Mouse (Mus musculus): ENCODE results near the gene Fkbp9. TPM values are rescaled to one million over a fixed set of nuclear protein-coding genes. Genes with fewer than 3 reads are reported as not detected.

Fkbp9 gene
- 130 and 135 TPM in 2 replicates for polyA plus RNA-seq (2016; fragmentation: Nextera tagmentation; extraction: Ambion mirVana)

DNA sequence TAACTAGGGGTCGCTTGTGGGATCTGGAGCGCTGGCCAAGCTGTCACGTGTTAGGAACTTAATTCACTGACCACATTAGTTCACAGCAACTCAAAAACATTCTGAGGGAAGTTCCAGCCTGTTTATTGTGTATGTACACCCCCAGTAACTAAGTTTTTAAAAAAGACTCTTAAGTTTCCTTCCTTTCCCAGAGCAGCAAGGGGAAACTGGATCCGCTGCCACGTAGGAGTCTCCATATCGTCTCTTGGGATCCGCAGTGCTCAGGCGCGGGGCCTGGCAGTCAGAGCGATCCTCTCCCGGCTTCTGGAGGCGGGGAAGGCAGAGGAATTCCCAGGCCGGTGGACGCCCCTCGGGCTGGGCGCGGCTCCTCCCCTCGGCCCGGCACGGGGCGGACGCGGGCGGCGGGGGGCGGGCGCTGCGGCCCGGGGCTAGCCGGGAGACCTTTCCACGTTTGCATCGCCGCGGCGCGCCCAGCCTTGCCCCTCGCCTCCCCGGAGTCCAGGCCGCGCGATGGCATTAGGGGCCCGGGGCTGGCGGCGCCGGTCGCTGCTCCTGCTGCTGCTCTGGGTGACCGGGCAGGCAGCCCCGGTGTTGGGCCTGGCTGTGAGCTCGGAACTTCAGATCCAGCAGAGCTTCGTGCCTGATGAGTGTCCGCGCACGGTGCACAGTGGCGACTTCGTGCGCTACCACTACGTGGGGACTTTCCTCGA, at the start of gene Fkbp9:
Gene Fkbp9, plus strand, starts transcription at position 363 of the 710 bp plus-strand sequence.
- Histone ChIP-seq H3K27ac (peak within 1 kb of the TSS; percentile 81), H3K4me3 (peak within 1 kb of the TSS; percentile 66), H3K36me3 (peaks cover 13% of the 10 kb centered on the region), H3K9ac (peak within 1 kb of the TSS; percentile 80), H3K4me2 (replicated peaks) (peak within 1 kb of the TSS; percentile 61), H3K4me1 (0 out of 2 replicates have a peak, but pooled peaks cover 7% of the 10 kb centered on the region), H3K9me3 (no peaks in the 10 kb centered on the region), H3K27me3 (no peaks in the 10 kb centered on the region)
- WGBS = under 1% methylated on average over 53 of the region's 58 CpGs
- ATAC-seq (ENCODE audit: insufficient number of reproducible peaks, insufficient read depth, low FRiP score, low TSS enrichment) = peak; percentile 94

DNA sequence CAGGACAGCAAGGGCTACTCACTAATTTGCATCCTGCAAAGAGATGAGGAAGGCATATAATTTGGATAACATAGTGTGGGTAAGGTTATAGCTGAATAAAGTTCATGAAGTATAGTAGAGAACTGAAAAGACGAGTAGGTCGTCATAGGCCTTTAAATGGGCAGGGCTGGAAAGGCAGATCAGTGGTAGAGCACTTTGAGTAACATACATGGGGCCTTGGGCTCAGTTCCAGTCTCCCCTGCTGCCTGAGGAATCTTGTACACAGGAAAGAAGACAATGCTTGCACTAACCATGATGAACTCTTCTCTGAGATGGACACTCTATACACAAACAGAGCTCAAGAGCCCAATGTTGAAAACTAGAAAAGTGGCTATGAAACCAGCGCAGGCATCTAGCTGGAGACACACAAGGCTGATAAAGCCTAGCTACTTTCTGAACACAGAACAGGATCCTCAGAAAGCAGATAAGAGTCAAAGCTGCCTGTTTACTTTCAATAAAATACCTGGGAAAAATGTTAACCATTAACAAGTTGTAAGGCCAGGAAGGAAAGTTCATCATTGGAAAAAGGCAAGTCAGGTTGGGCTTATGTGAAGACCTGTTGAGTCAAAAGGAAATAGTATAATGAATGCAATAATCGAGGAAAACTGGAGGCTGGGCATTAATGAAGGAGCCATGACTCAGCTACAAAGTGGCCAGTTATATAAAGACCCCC, 48.1 kb upstream of the Fkbp9 start:
- no peak overlapping the region for H3K4me2 ChIP-seq (replicated peaks)
- no peak overlapping the region for H3K9ac ChIP-seq
- WGBS = 86% methylated on average over 4 of the region's 4 CpGs
- no peaks in the 10 kb centered on the region for H3K27me3 ChIP-seq
- H3K4me1 ChIP-seq = no peaks in the 10 kb centered on the region
- no peak for ATAC-seq (ENCODE audit: insufficient number of reproducible peaks, insufficient read depth, low FRiP score, low TSS enrichment)
- H3K4me3 ChIP-seq = no peak overlapping the region
- H3K9me3 ChIP-seq = no peaks in the 10 kb centered on the region
- H3K36me3 ChIP-seq = peaks cover 52% of the 10 kb centered on the region
- H3K27ac ChIP-seq = no peak overlapping the region

DNA sequence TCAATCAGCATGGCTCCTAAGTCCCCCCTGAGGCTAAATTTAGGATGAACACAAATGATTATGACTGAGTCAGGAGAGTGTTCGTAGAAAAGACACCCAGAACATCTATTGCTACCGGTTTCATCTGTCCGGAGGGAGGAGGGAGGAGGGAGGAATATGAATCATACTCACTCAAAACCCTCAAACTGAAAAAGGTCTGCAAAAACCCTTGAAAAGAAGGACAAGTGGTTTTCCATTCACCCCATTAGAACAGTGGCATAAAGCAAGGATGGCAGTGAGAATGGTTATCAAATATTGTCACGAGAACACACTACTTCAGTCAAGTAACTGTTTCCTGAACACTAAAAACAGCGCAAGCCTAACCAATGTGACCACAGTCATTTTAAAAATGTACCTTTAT, 46.8 kb upstream of the Fkbp9 start:
- no peak for ATAC-seq (ENCODE audit: insufficient number of reproducible peaks, insufficient read depth, low FRiP score, low TSS enrichment)
- Histone ChIP-seq H3K27me3 (no peaks in the 10 kb centered on the region), H3K9ac (no peak overlapping the region), H3K27ac (no peak overlapping the region), H3K4me1 (no peaks in the 10 kb centered on the region), H3K36me3 (peaks cover 46% of the 10 kb centered on the region), H3K4me3 (no peak overlapping the region), H3K4me2 (replicated peaks) (no peak overlapping the region), H3K9me3 (no peaks in the 10 kb centered on the region)
- 88% methylated on average over 5 of the region's 5 CpGs for WGBS

DNA sequence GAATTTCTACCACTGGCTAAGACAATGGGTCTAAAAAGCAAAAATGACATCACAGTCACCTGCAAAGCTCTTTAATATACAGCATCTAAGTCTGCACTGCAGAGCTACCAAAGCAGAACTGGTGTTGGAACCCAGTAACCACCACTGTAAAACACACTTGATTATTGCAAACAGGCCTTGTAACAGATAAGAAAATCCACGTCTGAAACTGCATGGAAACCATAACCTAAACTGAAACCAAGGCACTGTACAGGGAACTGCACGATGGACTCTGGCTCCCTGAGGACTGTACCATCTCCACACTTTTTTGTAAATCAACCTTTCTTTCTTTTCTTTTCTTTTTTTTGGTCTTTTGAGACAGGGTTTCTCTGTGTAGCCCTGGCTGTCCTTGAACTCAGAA, 44.2 kb upstream of the Fkbp9 start:
- Histone ChIP-seq H3K9me3 (no peaks in the 10 kb centered on the region), H3K9ac (no peak overlapping the region), H3K4me2 (replicated peaks) (no peak overlapping the region), H3K27me3 (no peaks in the 10 kb centered on the region), H3K36me3 (peaks cover 34% of the 10 kb centered on the region), H3K4me3 (no peak overlapping the region), H3K27ac (no peak overlapping the region), H3K4me1 (no peaks in the 10 kb centered on the region)
- WGBS = 95% methylated on average over 2 of the region's 2 CpGs
- no peak for ATAC-seq (ENCODE audit: insufficient number of reproducible peaks, insufficient read depth, low FRiP score, low TSS enrichment)

DNA sequence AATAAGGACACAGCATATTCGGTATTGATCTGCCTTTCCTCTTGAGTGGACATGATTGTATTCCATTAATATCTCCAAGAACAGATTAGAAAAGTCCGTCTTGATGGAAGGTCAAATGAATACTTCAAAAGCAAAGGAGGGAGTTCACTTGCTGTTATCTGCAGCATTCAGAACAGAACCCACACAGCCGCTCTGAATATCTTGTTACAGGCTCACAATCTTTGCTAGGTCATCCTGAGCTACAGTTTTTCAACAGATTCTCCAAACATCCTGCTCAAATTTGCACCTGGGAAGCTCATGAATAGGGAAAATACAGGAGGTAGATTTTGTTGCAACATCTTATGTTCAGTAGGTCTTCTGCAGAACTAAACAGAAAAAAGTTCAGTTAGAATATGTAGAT, 42.5 kb upstream of the Fkbp9 start:
- 88% methylated on average over 3 of the region's 3 CpGs for WGBS
- no peak for ATAC-seq (ENCODE audit: insufficient number of reproducible peaks, insufficient read depth, low FRiP score, low TSS enrichment)
- no peak overlapping the region for H3K9ac ChIP-seq

DNA sequence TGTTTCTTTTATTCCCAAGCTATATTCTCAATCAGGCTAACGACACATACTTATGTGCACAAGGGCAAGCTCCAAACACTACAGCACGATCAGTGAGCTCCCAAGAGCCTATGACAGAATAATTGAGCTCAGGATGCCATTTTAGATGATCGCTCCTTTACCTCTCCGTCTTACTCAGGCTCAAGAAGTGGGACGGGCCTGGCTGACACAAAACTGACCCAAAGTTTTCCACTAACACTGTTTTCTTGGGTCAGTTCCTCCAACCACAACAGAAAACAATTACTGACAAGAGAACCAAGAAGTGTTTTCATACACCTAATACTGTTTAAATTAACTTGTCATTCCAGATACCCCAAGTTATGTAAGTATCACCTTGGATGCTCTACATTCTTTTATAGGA, 37.0 kb upstream of the Fkbp9 start:
- Histone ChIP-seq H3K4me3 (no peak overlapping the region), H3K27ac (no peak overlapping the region), H3K36me3 (no peaks in the 10 kb centered on the region), H3K9ac (no peak overlapping the region), H3K4me1 (peaks cover 12% of the 10 kb centered on the region), H3K27me3 (no peaks in the 10 kb centered on the region), H3K9me3 (no peaks in the 10 kb centered on the region), H3K4me2 (replicated peaks) (peak overlapping the region; percentile 71)
- no peak for ATAC-seq (ENCODE audit: insufficient number of reproducible peaks, insufficient read depth, low FRiP score, low TSS enrichment)
- 83% methylated on average over 5 of the region's 5 CpGs for WGBS

More for the DNA sequence above, 42.5 kb upstream of the Fkbp9 start:
- Histone ChIP-seq H3K27ac (no peak overlapping the region), H3K9me3 (no peaks in the 10 kb centered on the region), H3K27me3 (no peaks in the 10 kb centered on the region), H3K4me3 (no peak overlapping the region), H3K36me3 (peaks cover 23% of the 10 kb centered on the region), H3K4me1 (no peaks in the 10 kb centered on the region), H3K4me2 (replicated peaks) (no peak overlapping the region)

DNA sequence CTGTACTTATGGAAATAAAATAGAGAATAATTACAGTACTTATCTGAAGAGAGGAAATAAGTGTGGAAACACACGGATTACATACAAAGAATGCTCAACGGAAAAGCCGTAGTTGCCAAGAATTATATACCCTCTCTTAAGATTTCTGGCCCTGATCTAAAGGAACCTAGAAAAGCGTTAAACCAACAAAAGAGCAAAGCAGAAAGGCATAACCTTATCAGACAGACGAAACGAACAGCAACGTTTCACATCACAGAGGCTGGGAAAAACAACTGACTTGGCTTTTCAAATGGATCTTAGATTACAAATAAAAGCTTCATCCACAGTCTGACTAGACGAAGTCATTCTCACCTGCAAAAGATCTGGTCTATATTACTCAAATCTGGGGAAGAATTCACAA, 35.6 kb upstream of the Fkbp9 start:
- H3K4me1 ChIP-seq = peaks cover 12% of the 10 kb centered on the region
- no peak for ATAC-seq (ENCODE audit: insufficient number of reproducible peaks, insufficient read depth, low FRiP score, low TSS enrichment)
- H3K27ac ChIP-seq = peak overlapping the region; percentile 99; the same call in 1 of the 2 replicates
- no peaks in the 10 kb centered on the region for H3K36me3 ChIP-seq
- peak overlapping the region; percentile 82 for H3K4me3 ChIP-seq
- H3K9me3 ChIP-seq = no peaks in the 10 kb centered on the region
- no peaks in the 10 kb centered on the region for H3K27me3 ChIP-seq
- WGBS = 10% methylated on average over 8 of the region's 8 CpGs
- H3K9ac ChIP-seq = peak overlapping the region; percentile 86
- H3K4me2 ChIP-seq (replicated peaks) = peak overlapping the region; percentile 71

DNA sequence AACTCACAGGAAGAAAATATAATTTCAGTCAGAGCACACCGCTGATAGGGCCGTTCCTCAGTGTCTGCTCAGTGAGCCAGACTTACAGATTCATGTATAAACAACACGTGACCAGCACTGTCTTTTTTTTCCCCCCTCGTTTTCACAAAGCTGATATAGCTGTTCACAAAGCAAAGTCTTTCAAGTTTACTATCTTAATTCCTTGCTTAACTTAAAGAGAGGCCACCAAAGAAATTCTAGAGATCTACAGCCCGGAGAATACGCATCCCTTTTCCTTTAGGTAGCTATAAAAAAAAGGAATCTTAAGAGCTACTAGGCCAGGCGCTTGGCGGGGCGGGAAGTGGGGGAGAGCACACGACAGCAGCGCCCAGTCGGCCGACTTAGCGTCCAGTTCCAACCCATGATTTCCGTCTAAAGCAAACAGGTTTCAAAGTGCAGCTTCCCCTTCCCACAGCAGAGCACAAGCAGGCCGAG, 35.2 kb upstream of the Fkbp9 start:
- H3K36me3 ChIP-seq = no peaks in the 10 kb centered on the region
- H3K9ac ChIP-seq = peak overlapping the region; percentile 86
- ATAC-seq (ENCODE audit: insufficient number of reproducible peaks, insufficient read depth, low FRiP score, low TSS enrichment) = no peak
- 1% methylated on average over 16 of the region's 16 CpGs for WGBS
- peak overlapping the region; percentile 82 for H3K4me3 ChIP-seq
- peak overlapping the region; percentile 71 for H3K4me2 ChIP-seq (replicated peaks)
- peak overlapping the region; percentile 99 for H3K27ac ChIP-seq
- H3K4me1 ChIP-seq = peaks cover 12% of the 10 kb centered on the region
- H3K9me3 ChIP-seq = no peaks in the 10 kb centered on the region
- H3K27me3 ChIP-seq = no peaks in the 10 kb centered on the region

DNA sequence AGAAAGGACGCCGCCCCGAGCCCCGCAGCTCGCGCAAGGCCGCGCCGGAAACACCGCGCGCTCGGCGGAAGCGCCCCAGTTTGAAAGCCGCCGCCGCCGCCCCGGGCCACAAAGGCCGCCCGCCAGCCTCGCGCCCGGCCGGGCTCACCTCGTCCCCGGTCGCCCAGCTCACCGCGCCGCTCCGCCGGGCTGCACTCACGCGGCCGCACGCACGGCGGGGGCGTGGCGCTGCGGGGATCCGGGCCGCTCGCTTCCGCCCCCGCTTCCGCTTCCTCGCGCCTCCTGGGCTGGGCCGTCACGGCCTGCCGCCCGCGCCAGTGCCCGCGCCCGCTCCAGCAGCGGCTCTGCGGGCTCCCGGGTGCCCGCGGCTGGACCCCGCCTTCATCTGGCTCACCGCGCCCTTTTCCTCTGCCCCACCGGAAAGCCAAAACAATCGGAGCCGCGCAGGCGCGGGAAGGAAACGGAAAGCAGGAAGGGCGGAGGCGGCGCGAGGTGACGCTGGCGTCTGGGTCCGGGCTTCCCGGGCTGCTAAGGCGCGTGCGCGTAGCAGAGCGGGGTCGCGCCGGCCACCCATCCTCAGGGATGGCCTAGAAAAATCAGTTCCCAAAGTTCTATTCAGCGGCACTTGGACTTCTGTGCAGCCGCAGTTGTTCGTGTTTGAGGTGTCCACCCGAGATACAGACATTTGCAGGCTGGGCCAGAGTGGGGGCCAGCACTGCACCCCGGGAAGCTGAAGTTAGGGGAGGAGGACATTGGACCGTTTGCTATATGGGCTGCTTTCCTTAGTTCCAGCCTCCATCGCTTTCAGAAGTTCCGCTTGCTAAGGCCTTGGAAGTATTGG, 34.3 kb upstream of the Fkbp9 start, which contains the start of gene Kbtbd2:
Gene Kbtbd2, minus strand, starts transcription at position 503 of the 841 bp plus-strand sequence.
- under 1% methylated on average over 94 of the region's 98 CpGs for WGBS
- Histone ChIP-seq H3K4me2 (replicated peaks) (peak within 1 kb of the TSS; percentile 71), H3K9me3 (no peaks in the 10 kb centered on the region), H3K9ac (peak within 1 kb of the TSS; percentile 86), H3K36me3 (no peaks in the 10 kb centered on the region), H3K4me3 (peak within 1 kb of the TSS; percentile 82), H3K27me3 (no peaks in the 10 kb centered on the region), H3K27ac (peak within 1 kb of the TSS; percentile 99), H3K4me1 (peaks cover 12% of the 10 kb centered on the region)
- ATAC-seq (ENCODE audit: insufficient number of reproducible peaks, insufficient read depth, low FRiP score, low TSS enrichment) = peak; percentile 93

DNA sequence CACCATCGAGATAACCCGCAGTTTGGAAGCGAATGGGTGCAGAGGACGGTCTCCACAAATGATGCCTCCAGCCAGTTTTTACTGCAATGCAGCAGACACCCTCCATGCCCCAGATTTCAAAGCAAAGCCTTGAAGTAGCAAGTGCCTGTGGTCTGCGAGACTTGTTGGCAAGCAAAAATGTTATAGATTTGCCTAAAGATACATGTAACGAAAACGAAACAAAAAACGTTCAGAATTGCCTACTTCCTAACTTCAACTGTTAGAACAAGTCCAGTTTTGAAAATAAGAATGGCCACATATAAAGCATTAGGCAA, 33.8 kb upstream of the Fkbp9 start:
- no peaks in the 10 kb centered on the region for H3K27me3 ChIP-seq
- peak overlapping the region; percentile 71 for H3K4me2 ChIP-seq (replicated peaks)
- peak overlapping the region; percentile 82 for H3K4me3 ChIP-seq
- 21% methylated on average over 8 of the region's 8 CpGs for WGBS
- H3K9me3 ChIP-seq = no peaks in the 10 kb centered on the region
- H3K9ac ChIP-seq = peak overlapping the region; percentile 86
- no peak for ATAC-seq (ENCODE audit: insufficient number of reproducible peaks, insufficient read depth, low FRiP score, low TSS enrichment)
- H3K27ac ChIP-seq = peak overlapping the region; percentile 99
- no peaks in the 10 kb centered on the region for H3K36me3 ChIP-seq
- peaks cover 12% of the 10 kb centered on the region for H3K4me1 ChIP-seq

DNA sequence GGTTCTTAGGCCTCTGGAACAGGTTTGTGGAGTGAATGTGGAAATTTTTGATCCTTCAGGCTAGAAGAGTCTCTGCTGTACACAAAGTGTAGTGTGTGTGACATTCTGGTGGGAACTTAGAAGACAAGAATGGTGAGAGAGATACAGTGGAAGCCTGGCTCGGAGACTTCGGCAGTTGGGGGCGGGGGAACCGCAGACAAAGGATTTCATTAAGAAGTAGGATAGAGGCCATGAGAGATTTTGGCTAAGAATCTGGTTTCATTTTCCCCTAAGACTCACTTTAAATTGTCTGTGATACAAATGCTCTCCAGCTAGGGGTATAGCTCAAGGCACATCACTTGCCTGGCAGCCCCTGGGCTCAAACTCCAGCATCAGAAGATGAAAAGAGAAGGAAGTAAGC, 26.8 kb upstream of the Fkbp9 start:
- no peak overlapping the region for H3K4me3 ChIP-seq
- ATAC-seq (ENCODE audit: insufficient number of reproducible peaks, insufficient read depth, low FRiP score, low TSS enrichment) = no peak
- H3K36me3 ChIP-seq = no peaks in the 10 kb centered on the region
- no peak overlapping the region for H3K4me2 ChIP-seq (replicated peaks)
- H3K27me3 ChIP-seq = no peaks in the 10 kb centered on the region
- 77% methylated on average over 4 of the region's 4 CpGs for WGBS
- H3K9ac ChIP-seq = no peak overlapping the region
- no peaks in the 10 kb centered on the region for H3K9me3 ChIP-seq
- H3K4me1 ChIP-seq = no peaks in the 10 kb centered on the region
- H3K27ac ChIP-seq = no peak overlapping the region

Measured in embryonic facial prominence, embryonic 12.5 days (tissue).